Mouse (Mus musculus): ENCODE measurements around the gene Ier2. TPM values are rescaled to one million over a fixed set of nuclear protein-coding genes. Genes with fewer than 3 reads are reported as not detected.

Ier2 gene
- polyA plus RNA-seq, 1 experiment from 2014 or later: 43.0 TPM

GRCm38 (mm10) chr8:84660819-84661457 lies 1.7 kb downstream of the Ier2 start:
- Histone ChIP-seq H3K36me3 (no peaks in the 10 kb centered on the region), H3K9me3 (no peaks in the 10 kb centered on the region), H3K27ac (replicated peaks) (peak overlapping the region; percentile 99), H3K4me2 (peak overlapping the region; percentile 87), H3K9ac (peak overlapping the region; percentile 96), H3K4me1 (peaks cover 59% of the 10 kb centered on the region), H3K27me3 (replicated peaks) (no peaks in the 10 kb centered on the region), H3K4me3 (peak overlapping the region; percentile 75)
- WGBS: 1% methylated on average over 20 of the region's 20 CpGs
- ATAC-seq (ENCODE audit: extremely low read depth, insufficient number of reproducible peaks, low FRiP score, low TSS enrichment): no peak

GRCm38 (mm10) chr8:84659936-84660818 lies 2.5 kb downstream of the Ier2 start:
- H3K36me3 ChIP-seq: no peaks in the 10 kb centered on the region
- peaks cover 60% of the 10 kb centered on the region for H3K4me1 ChIP-seq
- no peaks in the 10 kb centered on the region for H3K9me3 ChIP-seq
- H3K27ac ChIP-seq (replicated peaks): peak overlapping the region; percentile 99
- peak overlapping the region; percentile 96 for H3K9ac ChIP-seq
- H3K27me3 ChIP-seq (replicated peaks): no peaks in the 10 kb centered on the region
- H3K4me2 ChIP-seq: peak overlapping the region; percentile 87
- 2% methylated on average over 33 of the region's 33 CpGs for WGBS
- no peak for ATAC-seq (ENCODE audit: extremely low read depth, insufficient number of reproducible peaks, low FRiP score, low TSS enrichment)
- peak overlapping the region; percentile 75 for H3K4me3 ChIP-seq

- no peak for ATAC-seq (ENCODE audit: extremely low read depth, insufficient number of reproducible peaks, low FRiP score, low TSS enrichment)
- H3K4me2 ChIP-seq: peak overlapping the region; percentile 87
Observed at GRCm38 (mm10) chr8:84658951-84659350, 3.7 kb downstream of the Ier2 start.

GRCm38 (mm10) chr8:84657680-84658079 lies 5.0 kb downstream of the Ier2 start:
- WGBS: 57% methylated on average over 4 of the region's 4 CpGs
- H3K9me3 ChIP-seq: no peaks in the 10 kb centered on the region
- peaks cover 69% of the 10 kb centered on the region for H3K4me1 ChIP-seq
- H3K4me3 ChIP-seq: no peak overlapping the region
- no peaks in the 10 kb centered on the region for H3K36me3 ChIP-seq
- H3K4me2 ChIP-seq: peak overlapping the region; percentile 84
- H3K27ac ChIP-seq (replicated peaks): peak overlapping the region; percentile 94
- H3K9ac ChIP-seq: no peak overlapping the region
- H3K27me3 ChIP-seq (replicated peaks): no peaks in the 10 kb centered on the region
- ATAC-seq (ENCODE audit: extremely low read depth, insufficient number of reproducible peaks, low FRiP score, low TSS enrichment): no peak

More at GRCm38 (mm10) chr8:84658951-84659350, 3.7 kb downstream of the Ier2 start:
- peak overlapping the region; percentile 96; the same call in 1 of the 2 replicates for H3K9ac ChIP-seq
- peak overlapping the region; percentile 99 for H3K27ac ChIP-seq (replicated peaks)
- 37% methylated on average over 1 of the region's 1 CpGs for WGBS
- H3K4me1 ChIP-seq: peaks cover 69% of the 10 kb centered on the region
- 0 out of 2 replicates have a peak overlapping the region, but pooled peaks have one; percentile 75 for H3K4me3 ChIP-seq
- H3K36me3 ChIP-seq: no peaks in the 10 kb centered on the region
- no peaks in the 10 kb centered on the region for H3K27me3 ChIP-seq (replicated peaks)
- no peaks in the 10 kb centered on the region for H3K9me3 ChIP-seq

GRCm38 (mm10) chr8:84657203-84657602 lies 5.4 kb downstream of the Ier2 start:
- Histone ChIP-seq H3K9ac (peak overlapping the region; percentile 88), H3K27ac (replicated peaks) (peak overlapping the region; percentile 94), H3K27me3 (replicated peaks) (no peaks in the 10 kb centered on the region), H3K9me3 (no peaks in the 10 kb centered on the region), H3K4me1 (peaks cover 69% of the 10 kb centered on the region), H3K4me2 (peak overlapping the region; percentile 84), H3K36me3 (no peaks in the 10 kb centered on the region), H3K4me3 (peak overlapping the region; percentile 56)
- no peak for ATAC-seq (ENCODE audit: extremely low read depth, insufficient number of reproducible peaks, low FRiP score, low TSS enrichment)

GRCm38 (mm10) chr8:84656641-84657126 lies 6.0 kb downstream of the Ier2 start:
- under 1% methylated on average over 23 of the region's 23 CpGs for WGBS
- no peaks in the 10 kb centered on the region for H3K36me3 ChIP-seq
- H3K4me1 ChIP-seq: peaks cover 69% of the 10 kb centered on the region
- H3K4me3 ChIP-seq: peak overlapping the region; percentile 56
- peak overlapping the region; percentile 94 for H3K27ac ChIP-seq (replicated peaks)
- peak overlapping the region; percentile 84 for H3K4me2 ChIP-seq
- ATAC-seq (ENCODE audit: extremely low read depth, insufficient number of reproducible peaks, low FRiP score, low TSS enrichment): peak; percentile 33
- H3K27me3 ChIP-seq (replicated peaks): no peaks in the 10 kb centered on the region
- peak overlapping the region; percentile 88 for H3K9ac ChIP-seq
- no peaks in the 10 kb centered on the region for H3K9me3 ChIP-seq

- no peaks in the 10 kb centered on the region for H3K36me3 ChIP-seq
- no peaks in the 10 kb centered on the region for H3K9me3 ChIP-seq
- H3K27me3 ChIP-seq (replicated peaks): no peaks in the 10 kb centered on the region
- ATAC-seq (ENCODE audit: extremely low read depth, insufficient number of reproducible peaks, low FRiP score, low TSS enrichment): no peak
- WGBS: 4% methylated on average over 10 of the region's 10 CpGs
- H3K4me1 ChIP-seq: peaks cover 69% of the 10 kb centered on the region
- H3K9ac ChIP-seq: peak overlapping the region; percentile 88
- peak overlapping the region; percentile 84 for H3K4me2 ChIP-seq
- peak overlapping the region; percentile 56 for H3K4me3 ChIP-seq
- H3K27ac ChIP-seq (replicated peaks): peak overlapping the region; percentile 94
Observed at GRCm38 (mm10) chr8:84656191-84656525, 6.5 kb downstream of the Ier2 start.

GRCm38 (mm10) chr8:84655336-84656190 lies 7.1 kb downstream of the Ier2 start:
- H3K36me3 ChIP-seq: no peaks in the 10 kb centered on the region
- peak; percentile 44; the same call in 1 of the 2 replicates for ATAC-seq (ENCODE audit: extremely low read depth, insufficient number of reproducible peaks, low FRiP score, low TSS enrichment)
- H3K4me2 ChIP-seq: peak overlapping the region; percentile 84
- H3K9ac ChIP-seq: peak overlapping the region; percentile 88
- no peaks in the 10 kb centered on the region for H3K9me3 ChIP-seq
- H3K27me3 ChIP-seq (replicated peaks): no peaks in the 10 kb centered on the region
- 3% methylated on average over 15 of the region's 15 CpGs for WGBS
- H3K4me1 ChIP-seq: peaks cover 64% of the 10 kb centered on the region
- H3K4me3 ChIP-seq: peak overlapping the region; percentile 56
- H3K27ac ChIP-seq (replicated peaks): peak overlapping the region; percentile 94

- Histone ChIP-seq H3K9me3 (no peaks in the 10 kb centered on the region), H3K27ac (replicated peaks) (peak overlapping the region; percentile 94), H3K36me3 (no peaks in the 10 kb centered on the region), H3K27me3 (replicated peaks) (no peaks in the 10 kb centered on the region), H3K9ac (no peak overlapping the region), H3K4me2 (no peak overlapping the region), H3K4me1 (peaks cover 59% of the 10 kb centered on the region), H3K4me3 (no peak overlapping the region)
- no peak for ATAC-seq (ENCODE audit: extremely low read depth, insufficient number of reproducible peaks, low FRiP score, low TSS enrichment)
- WGBS: 44% methylated on average over 4 of the region's 4 CpGs
Observed at GRCm38 (mm10) chr8:84654597-84654996, 8.1 kb downstream of the Ier2 start.

- no peaks in the 10 kb centered on the region for H3K9me3 ChIP-seq
- H3K4me1 ChIP-seq: peaks cover 51% of the 10 kb centered on the region
- H3K27ac ChIP-seq (replicated peaks): peak overlapping the region; percentile 65
- H3K36me3 ChIP-seq: no peaks in the 10 kb centered on the region
- H3K4me3 ChIP-seq: no peak overlapping the region
- 55% methylated on average over 9 of the region's 9 CpGs for WGBS
- no peak overlapping the region for H3K4me2 ChIP-seq
- no peaks in the 10 kb centered on the region for H3K27me3 ChIP-seq (replicated peaks)
- H3K9ac ChIP-seq: peak overlapping the region; percentile 58; the same call in 1 of the 2 replicates
- no peak for ATAC-seq (ENCODE audit: extremely low read depth, insufficient number of reproducible peaks, low FRiP score, low TSS enrichment)
Observed at GRCm38 (mm10) chr8:84653092-84653631, 9.5 kb downstream of the Ier2 start.

All from heart, embryonic 13.5 days (tissue).